Mouse (Mus musculus): Measurements from ENCODE around the gene Rgs12. TPM values are rescaled to one million over a fixed set of nuclear protein-coding genes. Genes with fewer than 3 reads are reported as not detected.

Gene Rgs12
- polyA plus RNA-seq, 1 experiment from 2014 or later = 41.4 TPM

DNA sequence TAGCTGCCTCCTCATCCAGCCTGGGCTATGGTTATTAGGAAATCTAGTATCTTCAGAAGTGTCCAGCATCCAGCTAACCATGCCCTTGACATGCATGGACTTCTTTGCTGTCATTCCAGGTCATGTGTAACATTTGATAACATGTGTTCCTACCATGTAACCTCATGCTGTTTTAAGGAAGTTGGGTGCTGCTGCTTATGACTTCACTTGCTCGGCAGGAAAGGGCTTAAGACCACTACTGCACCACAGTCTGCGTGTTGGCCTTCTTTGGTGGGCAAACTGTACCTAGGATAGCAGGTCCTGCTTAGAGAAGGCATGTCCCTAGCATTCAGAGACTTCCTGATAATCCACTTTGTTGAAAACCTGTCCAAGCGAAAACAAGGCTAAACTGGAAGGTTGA, 51.9 kb downstream of the Rgs12 start:
- Histone ChIP-seq H3K9me3 (ENCODE audit: control insufficient read depth, low read length) (no peaks in the 10 kb centered on the region), H3K36me3 (ENCODE audit: control insufficient read depth, insufficient read depth, low read length) (no peaks in the 10 kb centered on the region), H3K4me3 (ENCODE audit: low read depth, low read length) (no peak overlapping the region), H3K27me3 (ENCODE audit: control insufficient read depth, insufficient read depth, low read length) (no peaks in the 10 kb centered on the region), H3K27ac (ENCODE audit: low read depth, low read length) (no peak overlapping the region), H3K9ac (ENCODE audit: low read depth, low read length) (no peak overlapping the region), H3K4me2 (replicated peaks; ENCODE audit: low read depth, low read length) (no peak overlapping the region), H3K4me1 (replicated peaks; ENCODE audit: control insufficient read depth, insufficient read depth, low read length) (no peaks in the 10 kb centered on the region)
- ATAC-seq (ENCODE audit: low FRiP score) = no peak
- WGBS = 78% methylated on average over 3 of the region's 3 CpGs
- DNase-seq (ENCODE audit: low spot score) = no peak

DNA sequence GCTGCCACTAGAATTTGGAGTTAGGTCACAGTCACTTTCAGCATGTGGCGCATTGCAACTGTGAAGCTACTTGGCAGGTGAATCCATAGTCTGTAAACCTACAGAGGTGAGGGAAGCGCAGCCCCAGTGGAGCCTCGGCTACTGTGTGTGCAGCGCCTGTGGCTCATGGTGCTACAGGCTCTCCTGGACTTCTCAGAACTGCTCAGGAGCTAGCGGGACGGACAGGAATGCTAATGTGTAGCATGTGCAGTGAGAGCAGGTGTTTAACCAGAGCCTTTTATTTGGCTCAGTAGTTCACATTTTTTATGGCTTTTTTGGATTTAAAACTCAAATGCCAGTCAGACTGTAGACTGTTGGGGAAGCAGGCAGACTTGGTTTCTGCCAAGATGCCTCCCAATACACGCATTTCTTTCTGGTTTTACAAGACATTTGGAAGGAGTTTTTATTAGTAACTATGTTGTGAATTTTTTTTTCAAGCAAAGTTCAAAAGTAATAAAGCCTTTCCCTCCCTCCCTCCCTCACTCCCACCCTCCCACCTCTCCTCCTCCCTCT, 54.4 kb downstream of the Rgs12 start:
- ATAC-seq (ENCODE audit: low FRiP score) (no peak), DNase-seq (ENCODE audit: low spot score) (no peak)
- WGBS = 89% methylated on average over 7 of the region's 7 CpGs
- Histone ChIP-seq H3K9ac (ENCODE audit: low read depth, low read length) (no peak overlapping the region), H3K27me3 (ENCODE audit: control insufficient read depth, insufficient read depth, low read length) (no peaks in the 10 kb centered on the region), H3K27ac (ENCODE audit: low read depth, low read length) (no peak overlapping the region), H3K4me1 (replicated peaks; ENCODE audit: control insufficient read depth, insufficient read depth, low read length) (no peaks in the 10 kb centered on the region), H3K36me3 (ENCODE audit: control insufficient read depth, insufficient read depth, low read length) (no peaks in the 10 kb centered on the region), H3K4me3 (ENCODE audit: low read depth, low read length) (no peak overlapping the region), H3K9me3 (ENCODE audit: control insufficient read depth, low read length) (no peaks in the 10 kb centered on the region), H3K4me2 (replicated peaks; ENCODE audit: low read depth, low read length) (no peak overlapping the region)

DNA sequence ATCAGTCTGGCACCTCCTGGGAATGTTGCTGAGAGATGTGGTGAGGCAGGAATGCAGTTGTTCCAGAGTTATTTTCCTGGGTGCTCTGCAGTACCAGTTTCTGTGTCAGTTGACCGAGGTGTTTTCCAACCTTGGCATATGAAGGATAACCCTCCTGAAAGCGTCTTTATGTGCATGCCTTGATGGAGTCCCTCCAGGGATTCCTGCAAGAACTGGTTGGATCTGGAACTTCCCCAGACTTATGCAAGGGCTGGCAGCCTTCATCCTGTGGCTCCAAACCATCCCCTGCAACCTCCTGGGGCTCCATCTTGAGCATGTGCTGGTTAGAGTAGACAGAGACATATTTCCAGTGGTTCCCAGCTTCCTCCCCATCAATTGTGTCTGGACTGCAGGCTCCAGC, 55.5 kb downstream of the Rgs12 start:
- Histone ChIP-seq H3K9ac (ENCODE audit: low read depth, low read length) (no peak overlapping the region), H3K27ac (ENCODE audit: low read depth, low read length) (no peak overlapping the region), H3K27me3 (ENCODE audit: control insufficient read depth, insufficient read depth, low read length) (no peaks in the 10 kb centered on the region), H3K4me3 (ENCODE audit: low read depth, low read length) (no peak overlapping the region), H3K9me3 (ENCODE audit: control insufficient read depth, low read length) (no peaks in the 10 kb centered on the region), H3K4me2 (replicated peaks; ENCODE audit: low read depth, low read length) (no peak overlapping the region), H3K4me1 (replicated peaks; ENCODE audit: control insufficient read depth, insufficient read depth, low read length) (no peaks in the 10 kb centered on the region), H3K36me3 (ENCODE audit: control insufficient read depth, insufficient read depth, low read length) (no peaks in the 10 kb centered on the region)
- ATAC-seq (ENCODE audit: low FRiP score) (no peak), DNase-seq (ENCODE audit: low spot score) (no peak)
- 87% methylated on average over 2 of the region's 2 CpGs for WGBS

DNA sequence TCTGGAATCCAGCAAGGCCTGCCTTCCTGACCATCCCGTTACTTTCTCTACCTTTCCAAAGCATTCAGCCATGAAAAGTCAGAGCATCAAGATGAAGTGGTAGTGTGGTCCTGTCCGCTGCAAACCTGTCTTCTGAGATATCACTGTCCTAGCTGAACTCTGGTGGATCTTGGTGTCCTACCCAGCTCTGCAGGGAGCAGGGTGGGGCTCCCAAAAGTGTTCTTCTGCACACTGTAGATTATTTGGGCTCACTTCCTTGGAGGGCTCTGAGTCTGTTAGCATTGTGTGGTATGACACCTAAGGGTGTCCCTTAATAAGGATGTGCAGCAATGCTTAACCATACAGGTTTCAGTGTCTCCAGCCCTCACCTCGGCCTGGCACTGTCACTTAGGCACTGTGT, 56.4 kb downstream of the Rgs12 start:
- no peak overlapping the region for H3K9ac ChIP-seq (ENCODE audit: low read depth, low read length)
- ATAC-seq (ENCODE audit: low FRiP score) (no peak), DNase-seq (ENCODE audit: low spot score) (no peak)
- H3K27me3 ChIP-seq (ENCODE audit: control insufficient read depth, insufficient read depth, low read length) = no peaks in the 10 kb centered on the region
- H3K27ac ChIP-seq (ENCODE audit: low read depth, low read length) = no peak overlapping the region
- H3K4me2 ChIP-seq (replicated peaks; ENCODE audit: low read depth, low read length) = no peak overlapping the region
- no peaks in the 10 kb centered on the region for H3K36me3 ChIP-seq (ENCODE audit: control insufficient read depth, insufficient read depth, low read length)
- H3K4me1 ChIP-seq (replicated peaks; ENCODE audit: control insufficient read depth, insufficient read depth, low read length) = no peaks in the 10 kb centered on the region
- no peak overlapping the region for H3K4me3 ChIP-seq (ENCODE audit: low read depth, low read length)
- 95% methylated on average over 3 of the region's 3 CpGs for WGBS
- H3K9me3 ChIP-seq (ENCODE audit: control insufficient read depth, low read length) = no peaks in the 10 kb centered on the region

DNA sequence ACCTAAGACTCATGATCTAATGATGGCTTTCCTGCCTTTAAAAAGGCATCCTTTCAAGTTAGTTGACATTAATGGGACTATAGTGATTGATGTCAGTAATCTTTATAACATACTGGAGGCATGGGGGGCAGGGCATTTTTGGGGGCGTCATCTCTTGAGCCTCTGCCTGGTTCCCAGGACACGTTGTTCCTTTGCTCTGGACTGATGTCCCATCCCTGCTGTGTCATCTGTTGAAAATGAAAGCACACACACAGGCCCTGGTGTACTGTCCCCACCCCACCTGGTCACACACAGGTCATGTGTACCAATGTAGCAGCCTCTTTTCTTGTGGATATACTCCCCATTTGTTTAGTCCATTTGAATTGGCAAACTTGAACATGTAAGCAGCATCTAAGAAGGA, 57.4 kb downstream of the Rgs12 start:
- DNase-seq (ENCODE audit: low spot score) = no peak
- no peak for ATAC-seq (ENCODE audit: low FRiP score)
- 87% methylated on average over 2 of the region's 2 CpGs for WGBS
- no peaks in the 10 kb centered on the region for H3K36me3 ChIP-seq (ENCODE audit: control insufficient read depth, insufficient read depth, low read length)
- no peak overlapping the region for H3K9ac ChIP-seq (ENCODE audit: low read depth, low read length)
- H3K27ac ChIP-seq (ENCODE audit: low read depth, low read length) = no peak overlapping the region
- H3K4me3 ChIP-seq (ENCODE audit: low read depth, low read length) = no peak overlapping the region
- no peak overlapping the region for H3K4me2 ChIP-seq (replicated peaks; ENCODE audit: low read depth, low read length)
- no peaks in the 10 kb centered on the region for H3K27me3 ChIP-seq (ENCODE audit: control insufficient read depth, insufficient read depth, low read length)
- H3K9me3 ChIP-seq (ENCODE audit: control insufficient read depth, low read length) = no peaks in the 10 kb centered on the region
- H3K4me1 ChIP-seq (replicated peaks; ENCODE audit: control insufficient read depth, insufficient read depth, low read length) = no peaks in the 10 kb centered on the region

DNA sequence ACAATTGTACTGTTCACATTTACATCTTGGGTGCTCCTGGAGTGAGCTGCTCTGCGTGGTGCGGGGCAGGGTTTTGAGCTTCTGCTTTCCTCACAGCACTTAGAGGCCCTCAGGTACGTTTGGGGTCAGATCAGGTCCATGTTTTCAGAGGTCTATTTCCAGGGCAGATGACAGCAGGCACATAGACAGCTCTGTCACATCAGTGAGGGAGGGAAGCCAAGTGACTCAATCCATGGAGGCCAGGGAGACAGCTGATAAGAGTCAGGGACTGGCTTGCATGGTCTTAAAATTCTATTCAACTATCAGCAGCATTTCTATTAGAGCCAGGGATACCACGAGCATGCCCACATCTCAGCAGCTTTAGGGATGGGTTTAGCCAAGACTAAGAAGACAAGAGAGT, 59.9 kb downstream of the Rgs12 start:
- Histone ChIP-seq H3K4me1 (replicated peaks; ENCODE audit: control insufficient read depth, insufficient read depth, low read length) (no peaks in the 10 kb centered on the region), H3K9ac (ENCODE audit: low read depth, low read length) (no peak overlapping the region), H3K4me2 (replicated peaks; ENCODE audit: low read depth, low read length) (no peak overlapping the region), H3K27me3 (ENCODE audit: control insufficient read depth, insufficient read depth, low read length) (no peaks in the 10 kb centered on the region), H3K4me3 (ENCODE audit: low read depth, low read length) (no peak overlapping the region), H3K27ac (ENCODE audit: low read depth, low read length) (no peak overlapping the region), H3K36me3 (ENCODE audit: control insufficient read depth, insufficient read depth, low read length) (no peaks in the 10 kb centered on the region), H3K9me3 (ENCODE audit: control insufficient read depth, low read length) (no peaks in the 10 kb centered on the region)
- 91% methylated on average over 4 of the region's 4 CpGs for WGBS
- DNase-seq (ENCODE audit: low spot score) (no peak), ATAC-seq (ENCODE audit: low FRiP score) (no peak)

DNA sequence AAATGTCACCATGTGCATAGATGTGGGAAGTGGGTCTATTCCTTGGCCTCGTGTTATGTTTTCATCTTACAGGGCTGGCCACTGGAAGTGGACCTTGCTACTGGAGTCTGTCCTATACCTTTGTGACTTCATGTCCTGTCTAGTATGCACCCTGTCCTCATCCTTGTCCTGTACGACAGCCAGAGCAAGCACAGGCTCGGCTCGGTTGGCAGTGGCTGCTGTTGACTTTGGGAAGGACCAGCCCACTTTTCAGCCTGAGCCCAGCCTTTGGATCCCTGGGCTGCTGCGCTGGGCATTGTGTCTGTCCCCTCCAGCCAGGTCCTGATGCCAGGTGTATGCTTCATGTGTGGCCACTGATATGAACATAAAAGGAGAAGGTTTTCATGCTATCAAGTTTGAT, 61.4 kb downstream of the Rgs12 start:
- 79% methylated on average over 5 of the region's 5 CpGs for WGBS
- DNase-seq (ENCODE audit: low spot score) = no peak
- Histone ChIP-seq H3K9me3 (ENCODE audit: control insufficient read depth, low read length) (no peaks in the 10 kb centered on the region), H3K4me1 (replicated peaks; ENCODE audit: control insufficient read depth, insufficient read depth, low read length) (no peaks in the 10 kb centered on the region; the same call in 1 of the 2 replicates), H3K9ac (ENCODE audit: low read depth, low read length) (no peak overlapping the region), H3K36me3 (ENCODE audit: control insufficient read depth, insufficient read depth, low read length) (no peaks in the 10 kb centered on the region), H3K27ac (ENCODE audit: low read depth, low read length) (no peak overlapping the region), H3K27me3 (ENCODE audit: control insufficient read depth, insufficient read depth, low read length) (no peaks in the 10 kb centered on the region), H3K4me3 (ENCODE audit: low read depth, low read length) (no peak overlapping the region), H3K4me2 (replicated peaks; ENCODE audit: low read depth, low read length) (no peak overlapping the region)
- ATAC-seq (ENCODE audit: low FRiP score) = no peak

DNA sequence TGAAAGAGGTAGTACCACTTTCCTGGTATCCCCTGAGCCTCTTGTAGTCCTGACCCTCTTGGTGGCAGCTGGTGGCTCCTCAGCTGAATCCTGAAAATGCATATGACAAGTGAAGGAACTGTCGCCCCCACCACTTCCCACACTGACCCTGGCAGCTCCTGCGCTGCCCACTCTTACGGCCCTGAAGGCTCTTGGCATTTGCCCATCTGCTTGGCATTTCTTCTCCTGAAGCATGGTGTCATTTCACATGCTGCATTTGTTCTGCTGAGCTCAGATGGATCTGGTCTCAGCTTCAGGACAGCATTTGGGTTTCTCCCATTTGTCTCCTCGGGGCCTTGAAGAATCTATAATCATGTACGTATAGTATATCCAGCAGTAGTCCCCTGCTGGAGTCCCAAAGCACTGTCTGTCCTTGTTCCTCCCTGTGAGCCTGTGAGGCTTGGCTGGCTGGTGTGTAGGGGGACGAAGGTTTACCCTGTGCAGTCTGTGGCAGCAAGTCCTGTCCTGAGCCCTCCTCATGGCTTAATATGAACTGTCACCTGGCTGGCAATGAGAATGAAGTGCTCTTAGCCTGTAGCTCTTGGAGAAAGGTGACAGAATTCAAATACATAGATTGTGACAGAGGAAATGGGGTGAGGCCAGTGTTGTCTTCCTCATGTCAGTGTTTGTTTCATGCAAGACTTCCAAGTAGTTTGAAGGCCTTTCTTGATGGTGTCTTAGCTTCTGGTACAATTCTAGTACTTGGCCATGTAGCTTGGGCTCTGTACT, 62.1 kb downstream of the Rgs12 start:
- ATAC-seq (ENCODE audit: low FRiP score) (no peak), DNase-seq (ENCODE audit: low spot score) (no peak)
- Histone ChIP-seq H3K4me2 (replicated peaks; ENCODE audit: low read depth, low read length) (no peak overlapping the region), H3K4me3 (ENCODE audit: low read depth, low read length) (no peak overlapping the region), H3K9me3 (ENCODE audit: control insufficient read depth, low read length) (no peaks in the 10 kb centered on the region), H3K27ac (ENCODE audit: low read depth, low read length) (no peak overlapping the region), H3K9ac (ENCODE audit: low read depth, low read length) (no peak overlapping the region), H3K4me1 (replicated peaks; ENCODE audit: control insufficient read depth, insufficient read depth, low read length) (no peaks in the 10 kb centered on the region; the same call in 1 of the 2 replicates), H3K36me3 (ENCODE audit: control insufficient read depth, insufficient read depth, low read length) (no peaks in the 10 kb centered on the region), H3K27me3 (ENCODE audit: control insufficient read depth, insufficient read depth, low read length) (no peaks in the 10 kb centered on the region)
- WGBS = 95% methylated on average over 6 of the region's 6 CpGs

DNA sequence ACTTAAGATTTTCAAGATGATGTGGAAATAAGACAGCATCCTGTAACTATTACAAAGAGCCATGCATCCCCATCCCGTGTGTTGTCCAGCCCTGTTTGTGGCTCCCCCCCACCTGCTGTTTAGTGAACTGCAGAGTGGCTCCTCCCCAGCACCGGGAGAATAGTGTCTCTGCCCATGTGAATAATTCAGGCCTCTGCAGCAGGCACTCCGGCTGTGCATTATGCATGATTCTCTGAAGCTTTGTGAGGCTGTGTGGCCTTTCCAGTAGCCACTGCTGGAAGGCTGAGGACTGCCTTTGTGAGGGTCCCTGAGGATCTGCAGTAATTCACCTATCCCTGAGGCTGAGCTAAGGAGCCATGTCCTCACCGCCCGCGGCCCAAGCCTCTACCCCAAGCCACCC, 64.8 kb downstream of the Rgs12 start:
- 46% methylated on average over 6 of the region's 6 CpGs for WGBS
- ATAC-seq (ENCODE audit: low FRiP score) (peak; percentile 49), DNase-seq (ENCODE audit: low spot score) (peak; percentile 38)
- no peaks in the 10 kb centered on the region for H3K9me3 ChIP-seq (ENCODE audit: control insufficient read depth, low read length)
- peaks cover 2% of the 10 kb centered on the region; the same call in 1 of the 2 replicates for H3K4me1 ChIP-seq (replicated peaks; ENCODE audit: control insufficient read depth, insufficient read depth, low read length)
- no peaks in the 10 kb centered on the region for H3K27me3 ChIP-seq (ENCODE audit: control insufficient read depth, insufficient read depth, low read length)
- no peak overlapping the region for H3K4me3 ChIP-seq (ENCODE audit: low read depth, low read length)
- H3K27ac ChIP-seq (ENCODE audit: low read depth, low read length) = peak overlapping the region; percentile 64
- 0 out of 2 replicates have a peak, but pooled peaks cover under 1% of the 10 kb centered on the region for H3K36me3 ChIP-seq (ENCODE audit: control insufficient read depth, insufficient read depth, low read length)
- H3K9ac ChIP-seq (ENCODE audit: low read depth, low read length) = no peak overlapping the region
- no peak overlapping the region for H3K4me2 ChIP-seq (replicated peaks; ENCODE audit: low read depth, low read length)
